Mouse (Mus musculus): Measurements from ENCODE around the gene Clec1a. TPM values are rescaled to one million over a fixed set of nuclear protein-coding genes. Genes with fewer than 3 reads are reported as not detected.
"Not testable (repeated sequence)": the region's sequence is repeated elsewhere in the genome, so short reads cannot be mapped to it uniquely, and the experiment has no call there.

Clec1a gene
- 1 to 10 TPM; 3.1 to 3.5 TPM for total RNA-seq (2021)

GRCm38 (mm10) chr6:129451411-129452039, at the start of gene Clec1a:
Gene Clec1a, minus strand, starts transcription at chr6:129452000.
- DNase-seq (ENCODE audit: extremely low spot score in 1 of 2, low spot score in 1 of 2), result peak in 1 of 2 experiments; percentile 8

GRCm38 (mm10) chr6:129499516-129499915, 47.7 kb upstream of the Clec1a start:
- DNase-seq (ENCODE audit: extremely low spot score in 1 of 2, low spot score in 1 of 2), result not testable (repeated sequence)

GRCm38 (mm10) chr6:129497345-129498218, 45.8 kb upstream of the Clec1a start:
- DNase-seq (ENCODE audit: extremely low spot score in 1 of 2, low spot score in 1 of 2), result no peak

- no peak for DNase-seq (ENCODE audit: extremely low spot score in 1 of 2, low spot score in 1 of 2)
Observed at GRCm38 (mm10) chr6:129494924-129495323, 43.1 kb upstream of the Clec1a start.

- peak in 1 of 2 experiments; percentile 16 for DNase-seq (ENCODE audit: extremely low spot score in 1 of 2, low spot score in 1 of 2)
Observed at GRCm38 (mm10) chr6:129480089-129480958, 28.5 kb upstream of the Clec1a start.

- DNase-seq (ENCODE audit: extremely low spot score in 1 of 2, low spot score in 1 of 2), result no peak
Observed at GRCm38 (mm10) chr6:129476404-129477126, 24.8 kb upstream of the Clec1a start.

- DNase-seq (ENCODE audit: extremely low spot score in 1 of 2, low spot score in 1 of 2), result no peak
Observed at GRCm38 (mm10) chr6:129472627-129473026, 20.8 kb upstream of the Clec1a start.

- DNase-seq (ENCODE audit: extremely low spot score in 1 of 2, low spot score in 1 of 2), result no peak
Observed at GRCm38 (mm10) chr6:129471386-129471785, 19.6 kb upstream of the Clec1a start.

- no peak for DNase-seq (ENCODE audit: extremely low spot score in 1 of 2, low spot score in 1 of 2)
Observed at GRCm38 (mm10) chr6:129449743-129450142, 2.1 kb downstream of the Clec1a start.

GRCm38 (mm10) chr6:129438033-129438432, 13.8 kb downstream of the Clec1a start:
- no peak for DNase-seq (ENCODE audit: extremely low spot score in 1 of 2, low spot score in 1 of 2)

- no peak for DNase-seq (ENCODE audit: extremely low spot score in 1 of 2, low spot score in 1 of 2)
Observed at GRCm38 (mm10) chr6:129436025-129436424, 15.8 kb downstream of the Clec1a start.

GRCm38 (mm10) chr6:129434239-129434638, 17.6 kb downstream of the Clec1a start:
- no peak for DNase-seq (ENCODE audit: extremely low spot score in 1 of 2, low spot score in 1 of 2)

GRCm38 (mm10) chr6:129427281-129427680, 24.5 kb downstream of the Clec1a start:
- no peak for DNase-seq (ENCODE audit: extremely low spot score in 1 of 2, low spot score in 1 of 2)

- no peak for DNase-seq (ENCODE audit: extremely low spot score in 1 of 2, low spot score in 1 of 2)
Observed at GRCm38 (mm10) chr6:129425812-129426211, 26.0 kb downstream of the Clec1a start.

- no peak for DNase-seq (ENCODE audit: extremely low spot score in 1 of 2, low spot score in 1 of 2)
Observed at GRCm38 (mm10) chr6:129425217-129425616, 26.6 kb downstream of the Clec1a start.

- DNase-seq (ENCODE audit: extremely low spot score in 1 of 2, low spot score in 1 of 2), result peak; percentile 61 to 65
Observed at GRCm38 (mm10) chr6:129423734-129424072, 28.1 kb downstream of the Clec1a start.

GRCm38 (mm10) chr6:129423040-129423733, 28.6 kb downstream of the Clec1a start:
- no peak for DNase-seq (ENCODE audit: extremely low spot score in 1 of 2, low spot score in 1 of 2)

GRCm38 (mm10) chr6:129422311-129422710, 29.5 kb downstream of the Clec1a start:
- no peak for DNase-seq (ENCODE audit: extremely low spot score in 1 of 2, low spot score in 1 of 2)

- DNase-seq (ENCODE audit: extremely low spot score in 1 of 2, low spot score in 1 of 2), result no peak
Observed at GRCm38 (mm10) chr6:129414177-129414576, 37.6 kb downstream of the Clec1a start.

- DNase-seq (ENCODE audit: extremely low spot score in 1 of 2, low spot score in 1 of 2), result no peak
Observed at GRCm38 (mm10) chr6:129408562-129408961, 43.2 kb downstream of the Clec1a start, which contains the start of gene Clec9a. Gene Clec9a, plus strand, starts transcription at chr6:129408862.
